In genomic region chr6:50053086-50053485, GRCm38 (mm10) we compare ENCODE assay signal across 15 mouse cellular contexts. TPM values are rescaled to one million over a fixed set of nuclear protein-coding genes. Genes with fewer than 3 reads are reported as not detected.
DNase-seq lines count a peak whose midpoint lies in the region; ATAC-seq and TF ChIP-seq lines count a peak whose summit lies in the region.
"Had no signal": no experiment of that assay in that cellular context is flagged by ENCODE, and none has a peak within 500 bp of the region (broad histone marks: within the 10 kb centered on the region; RNA-seq: fewer than 3 reads in every experiment).

No protein-coding gene starts in this region.

- H3K36me3 ChIP-seq in heart, embryonic 11.5 days (ENCODE audit: control insufficient read depth, insufficient read depth, low read length): no peaks in the 10 kb centered on the region
- H3K36me3 ChIP-seq in lung, embryonic 14.5 days (ENCODE audit: insufficient read depth): no peaks in the 10 kb centered on the region
- no peaks in the 10 kb centered on the region for H3K36me3 ChIP-seq in forebrain, embryonic 11.5 days (ENCODE audit: control insufficient read depth, insufficient read depth, low read length)
- H3K36me3 ChIP-seq: forebrain, embryonic 12.5 days; limb, embryonic 13.5 days; midbrain, embryonic 13.5 days had no signal

- H3K4me2 ChIP-seq in heart, embryonic 11.5 days: no peak overlapping the region
- H3K4me2 ChIP-seq in lung, embryonic 14.5 days: no peak overlapping the region
- H3K4me2 ChIP-seq in forebrain, embryonic 11.5 days (ENCODE audit: low read depth, low read length, severe bottlenecking): no peak overlapping the region
- H3K4me2 ChIP-seq: forebrain, embryonic 12.5 days; limb, embryonic 13.5 days; midbrain, embryonic 13.5 days had no signal

- H3K4me1 ChIP-seq in heart, embryonic 11.5 days (ENCODE audit: control insufficient read depth, insufficient read depth, low read length): no peaks in the 10 kb centered on the region
- H3K4me1 ChIP-seq in lung, embryonic 14.5 days (ENCODE audit: insufficient read depth): no peaks in the 10 kb centered on the region
- no peaks in the 10 kb centered on the region for H3K4me1 ChIP-seq in forebrain, embryonic 11.5 days (replicated peaks; ENCODE audit: control insufficient read depth, insufficient read depth, low read length)
- H3K4me1 ChIP-seq: midbrain, embryonic 13.5 days had no signal

- intact Hi-C loops in heart, postnatal 14 days (cut with DNase I): no loop called here

- H3K9me3 ChIP-seq in heart, embryonic 11.5 days (replicated peaks; ENCODE audit: control insufficient read depth, low read length): no peaks in the 10 kb centered on the region
- H3K9me3 ChIP-seq in lung, embryonic 14.5 days (ENCODE audit: low read depth, low read length): no peaks in the 10 kb centered on the region
- no peaks in the 10 kb centered on the region for H3K9me3 ChIP-seq in forebrain, embryonic 11.5 days (ENCODE audit: control insufficient read depth, low read length)
- H3K9me3 ChIP-seq: forebrain, embryonic 12.5 days; limb, embryonic 13.5 days; midbrain, embryonic 13.5 days had no signal

- TF ChIP-seq CTCF in lung, embryonic 14.5 days (IDR thresholded peaks at IDR 0.05; ENCODE audit: low read depth): no peak

- H3K9ac ChIP-seq in heart, embryonic 11.5 days (ENCODE audit: low read depth, low read length): no peak overlapping the region
- no peak overlapping the region for H3K9ac ChIP-seq in lung, embryonic 14.5 days
- H3K9ac ChIP-seq in forebrain, embryonic 11.5 days (ENCODE audit: low read length): no peak overlapping the region
- H3K9ac ChIP-seq: forebrain, embryonic 12.5 days; limb, embryonic 13.5 days; midbrain, embryonic 13.5 days had no signal

- DNase-seq in heart, postnatal 14 days: peak; percentile 37 to 49
- peak; percentile 48 for DNase-seq in lung, embryonic 14.5 days
- DNase-seq in lung, postnatal 25 days (ENCODE audit: low spot score): no peak
- DNase-seq in adrenal gland, postnatal 10 days: peak; percentile 74
- DNase-seq in gastrocnemius, postnatal 25 days: peak; percentile 42
- no peak for DNase-seq in spleen, adult 12 weeks (ENCODE audit: low spot score)
- no peak for DNase-seq in forebrain, embryonic 11.5 days (ENCODE audit: low spot score)
- DNase-seq: cerebellum, adult 8-10 months; retina, postnatal 1 day had no signal

- no peak for ATAC-seq in heart, embryonic 11.5 days (replicated peaks; ENCODE audit: insufficient number of reproducible peaks, low FRiP score, low TSS enrichment)
- no peak for ATAC-seq in lung, embryonic 14.5 days (ENCODE audit: insufficient read depth)
- ATAC-seq in forebrain, embryonic 11.5 days (replicated peaks; ENCODE audit: low FRiP score): no peak
- ATAC-seq: lung, postnatal 0 days; midbrain, embryonic 13.5 days; Patski had no signal

- no peaks in the 10 kb centered on the region for H3K27me3 ChIP-seq in heart, embryonic 11.5 days (ENCODE audit: control insufficient read depth, insufficient read depth, low read length)
- H3K27me3 ChIP-seq in lung, embryonic 14.5 days (ENCODE audit: insufficient read depth, low read length): no peaks in the 10 kb centered on the region
- no peaks in the 10 kb centered on the region for H3K27me3 ChIP-seq in forebrain, embryonic 11.5 days (ENCODE audit: control insufficient read depth, insufficient read depth, low read length)
- H3K27me3 ChIP-seq: forebrain, embryonic 12.5 days; midbrain, embryonic 13.5 days had no signal

- H3K27ac ChIP-seq in heart, embryonic 11.5 days (ENCODE audit: low read depth, low read length): no peak overlapping the region
- no peak overlapping the region for H3K27ac ChIP-seq in lung, embryonic 14.5 days (ENCODE audit: low read depth)
- no peak overlapping the region for H3K27ac ChIP-seq in forebrain, embryonic 11.5 days (ENCODE audit: low read depth, low read length)
- H3K27ac ChIP-seq: forebrain, embryonic 12.5 days; limb, embryonic 13.5 days; midbrain, embryonic 13.5 days had no signal

- 72% methylated on average over 2 of the region's 2 CpGs for WGBS in heart, embryonic 11.5 days (ENCODE audit: insufficient replicate concordance)
- 59% methylated on average over 2 of the region's 2 CpGs for WGBS in lung, embryonic 14.5 days
- WGBS in forebrain, embryonic 11.5 days: 75% methylated on average over 2 of the region's 2 CpGs

- H3K4me3 ChIP-seq in heart, embryonic 11.5 days (ENCODE audit: low read depth, low read length): no peak overlapping the region
- H3K4me3 ChIP-seq in lung, embryonic 14.5 days (ENCODE audit: low read depth, low read length): no peak overlapping the region
- H3K4me3 ChIP-seq in forebrain, embryonic 11.5 days (ENCODE audit: low read depth, low read length): no peak overlapping the region
- H3K4me3 ChIP-seq: forebrain, embryonic 12.5 days; limb, embryonic 13.5 days; midbrain, embryonic 13.5 days had no signal

RNA-seq across cellular contexts. Expression of gene Mpp6, which starts 57.0 kb away (rescaled TPM):
- 10 to 100 TPM; 53.6 to 54.7 TPM for total RNA-seq in heart, postnatal 14 days (2021)
- 52.3 and 60.8 TPM in 2 replicates for polyA plus RNA-seq in heart, embryonic 11.5 days (2014; fragmentation: Nextera tagmentation; extraction: Ambion mirVana)
- polyA plus RNA-seq in lung, embryonic 14.5 days (2014; fragmentation: Nextera tagmentation; extraction: Ambion mirVana): 77.2 and 78.5 TPM in 2 replicates
- 10 to 100 TPM; 59.2 to 60.7 TPM for total RNA-seq in adrenal gland, postnatal 10 days (2021)
- total RNA-seq in gastrocnemius, postnatal 25 days (2021): 100 to 1,000 TPM; 124 to 127 TPM
- polyA plus RNA-seq in forebrain, embryonic 11.5 days (2014; fragmentation: Nextera tagmentation; extraction: Ambion mirVana): 92.6 and 93.1 TPM in 2 replicates

Comparison
In these comparisons a context has a peak if more than half of its experiments do, and no peak if none do; other contexts are left out.
1. DNase-seq: peak in heart, postnatal 14 days (2 of 2), lung, embryonic 14.5 days (single experiment), adrenal gland, postnatal 10 days (single experiment) and gastrocnemius, postnatal 25 days (single experiment); none in lung, postnatal 25 days (single experiment), spleen, adult 12 weeks (single experiment) and forebrain, embryonic 11.5 days (single experiment).